Mouse (Mus musculus) cerebellum, postnatal 36 days (tissue): ENCODE data around the gene Maml3.
A peak's percentile ranks its signal among the peaks of the same experiment; 100 is the strongest.

Source experiments
- DNase-seq, 2 experiments: peaks; one replicate each; pipeline ENCODE4 v3.0.0; 2021 to 2022; ENCODE audit warnings: mixed read lengths in 2 of 2

Gene Maml3

GRCm38 (mm10) chr3:52104636-52105151 is at the start of gene Maml3:
Gene Maml3 (minus strand): TSS chr3:52105076.
- peak; percentile 90 to 93 for DNase-seq

- no peak for DNase-seq
Measured at GRCm38 (mm10) chr3:52151155-52151554, 46.3 kb upstream of the Maml3 start.

- DNase-seq = no peak
Measured at GRCm38 (mm10) chr3:52148301-52148700, 43.4 kb upstream of the Maml3 start.

GRCm38 (mm10) chr3:52144776-52145460 is 40.0 kb upstream of the Maml3 start:
- no peak for DNase-seq

GRCm38 (mm10) chr3:52143017-52143416 is 38.1 kb upstream of the Maml3 start:
- no peak for DNase-seq

GRCm38 (mm10) chr3:52140162-52140561 is 35.3 kb upstream of the Maml3 start:
- DNase-seq = peak; percentile 61 to 67

GRCm38 (mm10) chr3:52125421-52125820 is 20.5 kb upstream of the Maml3 start:
- DNase-seq = no peak

- no peak for DNase-seq
Measured at GRCm38 (mm10) chr3:52120858-52121257, 16.0 kb upstream of the Maml3 start.

- no peak for DNase-seq
Measured at GRCm38 (mm10) chr3:52119216-52119615, 14.3 kb upstream of the Maml3 start.

- DNase-seq = no peak
Measured at GRCm38 (mm10) chr3:52115421-52115820, 10.5 kb upstream of the Maml3 start.

- no peak for DNase-seq
Measured at GRCm38 (mm10) chr3:52108027-52108426, 3.2 kb upstream of the Maml3 start.

GRCm38 (mm10) chr3:52105156-52105555 is 280 bp upstream of the Maml3 start:
- DNase-seq = no peak

- DNase-seq = no peak
Measured at GRCm38 (mm10) chr3:52104208-52104607, 668 bp downstream of the Maml3 start.

- peak; percentile 63 to 71 for DNase-seq
Measured at GRCm38 (mm10) chr3:52103531-52104181, 1.2 kb downstream of the Maml3 start.

- peak; percentile 62 to 72 for DNase-seq
Measured at GRCm38 (mm10) chr3:52102601-52103530, 2.0 kb downstream of the Maml3 start.

- DNase-seq = peak; percentile 82 to 90
Measured at GRCm38 (mm10) chr3:52101977-52102600, 2.8 kb downstream of the Maml3 start.

GRCm38 (mm10) chr3:52101401-52101976 is 3.4 kb downstream of the Maml3 start:
- peak in 1 of 2 experiments; percentile 17 for DNase-seq

GRCm38 (mm10) chr3:52100926-52101325 is 4.0 kb downstream of the Maml3 start:
- DNase-seq = no peak

GRCm38 (mm10) chr3:52100306-52100705 is 4.6 kb downstream of the Maml3 start:
- DNase-seq = peak in 1 of 2 experiments; percentile 36

GRCm38 (mm10) chr3:52099286-52099685 is 5.6 kb downstream of the Maml3 start:
- DNase-seq = no peak

- DNase-seq = no peak
Measured at GRCm38 (mm10) chr3:52091261-52091797, 13.5 kb downstream of the Maml3 start.
